Mouse (Mus musculus) small intestine, adult 2 months (tissue): ENCODE measurements around the gene Ikzf3. TPM values are rescaled to one million over a fixed set of nuclear protein-coding genes. Genes with fewer than 3 reads are reported as not detected.

ENCODE experiments used
- H3K27ac ChIP-seq: fragments of 200-500 bp; 2 replicates; pipeline ENCODE4 v1.5.1; 2012; ENCODE audit warnings: low read depth, low read length, control low read depth, inconsistent platforms; ENCODE audit not compliant: insufficient read depth
- H3K27me3 ChIP-seq: fragments of 200-500 bp; 2 replicates; pipeline ENCODE4 v1.6.1; 2012; ENCODE audit warnings: mild to moderate bottlenecking, moderate library complexity, low read length, inconsistent platforms; ENCODE audit not compliant: control insufficient read depth, insufficient read depth
- H3K36me3 ChIP-seq: fragments of 200-500 bp; 2 replicates; pipeline ENCODE4 v1.6.1; 2012; ENCODE audit warnings: mild to moderate bottlenecking, low read length, control low read depth, inconsistent platforms; ENCODE audit not compliant: control insufficient read depth, insufficient read depth
- H3K4me1 ChIP-seq: fragments of 200-500 bp; 2 replicates; pipeline ENCODE4 v1.6.1; 2012; ENCODE audit warnings: low read length, inconsistent platforms, mixed read lengths; ENCODE audit not compliant: control insufficient read depth, insufficient read depth, insufficient read length
- H3K4me3 ChIP-seq: fragments of 200-500 bp; 2 replicates; pipeline ENCODE4 v1.5.1; 2012; ENCODE audit warnings: low read depth, mild to moderate bottlenecking, control low read depth, inconsistent platforms, low read length, moderate library complexity
- CTCF ChIP-seq: fragments of 200-500 bp; IDR thresholded peaks from 2 replicates; pipeline ENCODE4 v1.5.1; 2012; ENCODE audit warnings: low read depth, mild to moderate bottlenecking, control low read depth, inconsistent platforms, low read length, moderate library complexity, mixed read lengths; ENCODE audit not compliant: insufficient replicate concordance, insufficient read length; ENCODE audit errors: extremely low read depth
- POLR2A ChIP-seq: fragments of 200-500 bp; IDR thresholded peaks from 2 replicates; pipeline ENCODE4 v1.6.1; 2012; ENCODE audit warnings: low read depth, mild to moderate bottlenecking, control low read depth, inconsistent platforms, low read length, moderate library complexity
- WGBS: fragments of 180-500 bp; shearing (Covaris S2); methylation state at CpG from one replicate; pipeline ENCODE4 v1.1.7; 2018; 5-methylcytosine and 5-hydroxymethylcytosine counted together
- polyA plus RNA-seq: library from polyadenylated mRNA; depleted of rRNA; stranded (reverse); fragments of >200 nt; gene quantifications from 2 replicates; pipeline ENCODE4 v1.2.3, GENCODE M21; 2012; rRNA removed

Gene Ikzf3
- 6.6 and 9.7 TPM in 2 replicates for polyA plus RNA-seq

DNA sequence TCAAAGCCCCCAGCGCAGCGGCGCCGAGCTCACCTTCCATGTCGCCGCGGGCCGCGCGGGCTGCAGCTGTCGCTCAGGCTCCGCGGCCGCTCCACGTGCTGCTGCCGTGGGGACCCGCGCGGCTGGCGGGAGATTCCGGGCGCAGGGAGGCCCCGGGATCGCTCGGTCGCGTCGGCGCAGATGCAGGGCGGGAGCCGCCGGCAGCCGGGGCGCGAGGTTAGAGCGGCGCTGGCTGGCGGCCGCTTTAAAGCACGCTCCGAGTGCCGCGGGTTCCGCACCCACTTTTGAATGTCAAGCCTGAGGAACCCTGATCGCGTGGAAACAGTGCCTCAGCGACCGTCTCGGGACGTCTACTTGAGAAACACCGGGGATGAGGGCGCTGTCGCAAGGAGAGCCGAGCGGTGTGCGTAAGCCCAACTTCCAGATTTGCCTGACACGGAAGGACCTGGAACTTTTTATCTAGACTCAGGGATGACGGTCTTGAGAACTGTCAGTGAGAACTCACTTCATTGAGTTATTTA lies at the start of gene Ikzf3:
TSS of gene Ikzf3 (minus strand) at position 321 of the 521 bp plus-strand sequence.
- 2% methylated on average over 58 of the region's 58 CpGs for WGBS
- peaks cover 3% of the 10 kb centered on the region; the same call in 1 of the 2 replicates for H3K4me1 ChIP-seq
- peaks cover 39% of the 10 kb centered on the region for H3K27me3 ChIP-seq
- TF ChIP-seq CTCF (no peak), POLR2A (no peak)
- H3K4me3 ChIP-seq, result peak within 1 kb of the TSS; percentile 63
- H3K27ac ChIP-seq, result peak within 1 kb of the TSS; percentile 63
- no peaks in the 10 kb centered on the region for H3K36me3 ChIP-seq

DNA sequence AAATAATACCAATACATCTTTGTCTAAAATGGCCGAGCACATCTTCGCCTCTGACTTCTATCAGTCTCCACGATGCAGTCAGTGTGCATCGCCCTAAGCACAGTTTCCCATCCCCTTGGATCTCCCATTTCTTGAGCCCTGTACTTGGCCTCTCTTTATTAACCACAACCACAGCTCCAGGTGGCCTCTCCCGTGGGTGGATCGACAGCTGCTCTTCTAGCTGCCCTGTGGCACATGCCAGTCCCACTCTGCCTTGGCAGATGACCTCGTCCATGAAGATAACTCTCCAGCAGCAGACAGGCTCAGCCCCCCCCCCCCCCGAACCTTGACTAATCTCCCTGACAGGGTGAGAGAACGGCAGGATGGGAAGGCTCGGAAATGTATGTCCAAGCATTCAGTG lies 49.6 kb upstream of the Ikzf3 start:
- no peaks in the 10 kb centered on the region for H3K36me3 ChIP-seq
- no peaks in the 10 kb centered on the region for H3K4me1 ChIP-seq
- H3K27me3 ChIP-seq, result peaks cover 6% of the 10 kb centered on the region; the same call in 1 of the 2 replicates
- H3K27ac ChIP-seq, result no peak overlapping the region
- WGBS, result 57% methylated on average over 10 of the region's 10 CpGs
- no peak for TF ChIP-seq POLR2A
- TF ChIP-seq CTCF, result no peak
- H3K4me3 ChIP-seq, result no peak overlapping the region

DNA sequence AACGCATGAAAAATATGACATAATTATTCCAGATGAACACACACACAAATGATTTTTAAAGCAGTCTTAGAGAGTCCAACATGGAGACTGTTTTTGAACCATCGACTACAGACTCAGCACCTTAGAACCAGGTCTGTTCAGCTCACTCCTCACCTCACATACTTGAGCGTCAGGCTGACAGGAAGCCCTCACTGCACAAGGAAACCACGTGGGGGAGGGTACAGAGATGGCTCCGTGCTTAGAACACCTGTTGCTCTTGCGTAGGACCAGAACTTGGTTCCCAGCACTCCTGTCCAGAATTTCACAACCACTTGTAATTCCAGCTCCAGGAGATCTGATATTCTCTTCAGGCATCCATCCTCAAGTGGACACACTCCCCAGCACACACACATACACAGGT lies 49.2 kb upstream of the Ikzf3 start:
- no peaks in the 10 kb centered on the region for H3K4me1 ChIP-seq
- no peak overlapping the region for H3K27ac ChIP-seq
- peaks cover 6% of the 10 kb centered on the region; the same call in 1 of the 2 replicates for H3K27me3 ChIP-seq
- no peak for TF ChIP-seq CTCF
- TF ChIP-seq POLR2A, result no peak
- H3K4me3 ChIP-seq, result no peak overlapping the region
- no peaks in the 10 kb centered on the region for H3K36me3 ChIP-seq
- WGBS, result 64% methylated on average over 6 of the region's 6 CpGs

DNA sequence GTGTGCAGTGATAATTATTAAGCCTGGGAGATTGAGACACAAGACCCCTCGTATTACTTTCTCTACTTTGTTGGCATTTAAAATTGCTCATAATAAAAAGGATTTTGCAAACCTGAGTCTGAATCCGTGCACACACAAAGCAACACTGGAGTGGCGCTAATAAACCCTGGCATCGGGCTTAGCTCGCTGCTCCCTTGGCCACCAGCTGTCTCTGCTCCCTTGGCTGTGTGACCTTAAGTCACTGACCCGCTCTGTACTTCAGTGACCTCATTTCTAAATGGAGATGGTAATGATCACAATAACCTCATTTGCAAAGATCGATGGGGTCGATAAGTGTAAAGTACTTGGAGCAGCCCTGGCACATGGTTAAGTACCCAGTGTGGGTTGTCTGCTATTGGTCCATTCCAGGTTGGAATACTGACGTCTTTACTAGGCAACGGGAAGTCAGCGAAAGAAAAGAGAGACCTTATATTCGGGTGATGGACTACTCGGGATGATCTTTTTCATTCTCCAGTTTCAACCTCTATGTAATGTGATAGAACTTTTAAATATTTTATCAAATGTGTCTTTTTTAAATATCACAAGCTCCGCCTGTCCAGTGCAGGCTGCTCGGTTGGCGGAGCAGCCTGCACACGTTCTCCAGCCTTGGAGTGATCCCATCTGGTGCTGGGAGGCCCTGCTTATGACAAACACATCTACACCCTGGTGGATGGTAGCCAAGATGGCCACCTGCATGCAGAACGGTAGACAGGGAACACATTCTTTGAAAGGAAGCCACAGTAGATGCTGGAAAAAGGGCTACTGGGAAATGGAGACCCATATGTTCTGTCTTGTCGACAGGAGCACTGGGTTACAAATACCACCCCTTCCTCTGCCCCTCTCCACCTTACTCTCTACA lies 45.0 kb upstream of the Ikzf3 start:
- no peak for TF ChIP-seq POLR2A
- TF ChIP-seq CTCF, result no peak
- Histone ChIP-seq H3K27me3 (no peaks in the 10 kb centered on the region), H3K36me3 (no peaks in the 10 kb centered on the region), H3K27ac (no peak overlapping the region), H3K4me3 (no peak overlapping the region), H3K4me1 (peaks cover 13% of the 10 kb centered on the region; the same call in 1 of the 2 replicates)
- 56% methylated on average over 19 of the region's 19 CpGs for WGBS

DNA sequence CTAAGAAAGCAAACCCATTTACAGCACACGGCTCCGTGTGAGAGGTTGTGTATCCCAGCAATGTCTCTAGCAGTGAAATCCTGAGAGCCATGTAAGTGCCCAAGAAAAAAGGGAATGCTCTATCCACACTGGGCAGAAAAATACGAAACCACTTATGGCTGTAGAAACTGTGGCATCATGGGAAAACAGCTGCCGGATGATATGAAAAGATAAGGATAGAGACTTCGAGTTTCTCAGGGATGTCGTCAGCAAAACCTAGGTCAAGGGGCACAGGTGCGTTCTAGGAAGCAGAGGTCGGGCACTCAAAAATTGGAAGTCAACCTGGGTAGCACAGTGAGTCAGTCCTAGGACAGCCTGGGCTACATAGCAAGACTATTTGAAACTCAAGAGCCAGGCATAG lies 43.5 kb upstream of the Ikzf3 start:
- WGBS, result 33% methylated on average over 8 of the region's 8 CpGs
- Histone ChIP-seq H3K27ac (peak overlapping the region; percentile 90), H3K4me1 (peaks cover 13% of the 10 kb centered on the region; the same call in 1 of the 2 replicates), H3K36me3 (no peaks in the 10 kb centered on the region), H3K4me3 (no peak overlapping the region), H3K27me3 (no peaks in the 10 kb centered on the region)
- TF ChIP-seq CTCF, result no peak
- no peak for TF ChIP-seq POLR2A

DNA sequence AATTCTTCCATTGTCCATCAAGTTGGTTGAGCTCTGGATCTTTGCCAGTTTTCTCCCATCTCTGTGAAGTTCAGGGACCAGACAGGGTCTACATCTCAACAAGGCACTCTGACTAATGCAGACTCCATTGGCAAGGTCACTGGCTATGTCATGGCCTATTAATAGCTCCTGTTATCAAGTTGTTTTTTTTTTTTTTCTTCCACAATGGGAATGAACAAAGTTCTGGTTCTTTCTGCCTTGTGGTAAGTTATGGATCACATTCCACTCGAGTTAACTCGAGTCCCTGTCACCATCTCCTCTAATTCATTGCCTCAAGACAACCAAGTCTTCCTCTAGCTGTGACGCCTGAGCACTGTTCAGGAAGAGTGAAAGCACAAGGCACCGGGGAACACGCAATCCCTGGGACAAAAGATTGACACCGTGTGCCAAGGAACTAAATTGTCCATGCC lies 43.0 kb upstream of the Ikzf3 start:
- WGBS, result 30% methylated on average over 6 of the region's 6 CpGs
- Histone ChIP-seq H3K27me3 (no peaks in the 10 kb centered on the region), H3K4me3 (no peak overlapping the region), H3K27ac (peak overlapping the region; percentile 90), H3K4me1 (peaks cover 15% of the 10 kb centered on the region; the same call in 1 of the 2 replicates), H3K36me3 (no peaks in the 10 kb centered on the region)
- TF ChIP-seq POLR2A (no peak), CTCF (no peak)
